Mouse (Mus musculus): ENCODE measurements at regions not wholly inside any gene's neighbourhood (a gene's known extent, or its start where the extent isn't known, plus 50 kb on each side); places are given as distances from the start of the nearest gene placed in this dataset.

DNA sequence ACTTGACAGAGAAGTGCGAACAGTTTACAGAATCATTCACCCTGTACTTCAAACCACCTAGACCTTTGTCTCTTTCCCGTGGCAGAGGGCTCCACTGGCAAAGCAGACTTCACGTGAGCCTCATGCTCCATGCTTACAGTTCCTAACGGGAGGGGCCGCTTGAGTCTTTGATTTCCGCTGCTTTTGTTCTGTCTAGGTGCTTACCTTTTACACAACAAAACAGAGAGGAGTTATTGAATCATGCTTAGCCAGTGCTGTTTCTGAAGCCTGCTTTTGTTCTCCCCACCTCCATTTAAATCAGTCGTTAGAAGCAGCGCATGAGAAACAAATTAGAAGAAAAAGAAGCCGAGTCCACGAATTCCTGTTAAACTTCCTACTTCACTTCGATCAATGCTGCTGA is 61.9 kb upstream of the Ubash3b start:
- Histone ChIP-seq H3K4me3 (replicated peaks) (no peak overlapping the region), H3K36me3 (no peaks in the 10 kb centered on the region), H3K27ac (replicated peaks) (no peak overlapping the region), H3K9ac (no peak overlapping the region), H3K4me2 (replicated peaks) (no peak overlapping the region), H3K27me3 (no peaks in the 10 kb centered on the region), H3K9me3 (replicated peaks) (no peaks in the 10 kb centered on the region), H3K4me1 (peaks cover 4% of the 10 kb centered on the region)
- WGBS, result 45% methylated on average over 11 of the region's 11 CpGs
- ATAC-seq (ENCODE audit: insufficient number of reproducible peaks, low FRiP score, low TSS enrichment, low read depth), result no peak

DNA sequence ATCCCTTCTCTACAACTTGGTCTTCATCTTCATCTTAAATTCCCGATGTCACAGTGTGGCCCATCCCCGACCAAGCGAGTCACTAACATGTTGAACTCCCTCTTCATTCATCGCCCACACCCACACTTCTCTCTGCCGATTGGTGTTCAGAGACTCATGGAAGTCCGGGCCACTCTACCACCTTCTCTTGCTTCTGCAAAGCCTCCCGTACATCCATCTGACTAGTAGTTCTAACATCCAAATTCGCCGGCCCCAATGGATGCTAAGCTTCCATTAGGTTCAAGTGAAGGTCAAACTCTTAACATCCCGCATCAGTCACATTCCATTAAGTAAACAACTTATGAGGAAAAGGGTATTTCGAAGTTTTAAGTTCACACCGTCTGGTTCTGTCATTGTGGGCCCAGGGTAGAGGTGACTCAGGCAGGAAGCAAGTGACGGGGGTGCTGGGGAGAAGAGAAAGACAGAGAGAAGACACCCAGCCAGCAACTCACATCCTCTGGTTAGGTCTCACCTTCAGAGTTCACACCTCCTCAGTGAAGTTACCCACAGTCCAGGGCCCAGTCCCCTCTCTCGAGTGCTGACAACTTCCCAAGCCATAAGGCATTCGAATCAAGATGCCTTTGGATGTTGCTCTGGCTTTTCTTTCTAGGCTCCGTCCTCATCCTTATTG is 61.0 kb upstream of the Ubash3b start:
- Histone ChIP-seq H3K4me2 (replicated peaks) (no peak overlapping the region), H3K36me3 (no peaks in the 10 kb centered on the region), H3K9ac (no peak overlapping the region), H3K27me3 (no peaks in the 10 kb centered on the region), H3K4me3 (replicated peaks) (no peak overlapping the region), H3K9me3 (replicated peaks) (no peaks in the 10 kb centered on the region), H3K4me1 (no peaks in the 10 kb centered on the region), H3K27ac (replicated peaks) (no peak overlapping the region)
- 86% methylated on average over 16 of the region's 16 CpGs for WGBS
- ATAC-seq (ENCODE audit: insufficient number of reproducible peaks, low FRiP score, low TSS enrichment, low read depth), result no peak

DNA sequence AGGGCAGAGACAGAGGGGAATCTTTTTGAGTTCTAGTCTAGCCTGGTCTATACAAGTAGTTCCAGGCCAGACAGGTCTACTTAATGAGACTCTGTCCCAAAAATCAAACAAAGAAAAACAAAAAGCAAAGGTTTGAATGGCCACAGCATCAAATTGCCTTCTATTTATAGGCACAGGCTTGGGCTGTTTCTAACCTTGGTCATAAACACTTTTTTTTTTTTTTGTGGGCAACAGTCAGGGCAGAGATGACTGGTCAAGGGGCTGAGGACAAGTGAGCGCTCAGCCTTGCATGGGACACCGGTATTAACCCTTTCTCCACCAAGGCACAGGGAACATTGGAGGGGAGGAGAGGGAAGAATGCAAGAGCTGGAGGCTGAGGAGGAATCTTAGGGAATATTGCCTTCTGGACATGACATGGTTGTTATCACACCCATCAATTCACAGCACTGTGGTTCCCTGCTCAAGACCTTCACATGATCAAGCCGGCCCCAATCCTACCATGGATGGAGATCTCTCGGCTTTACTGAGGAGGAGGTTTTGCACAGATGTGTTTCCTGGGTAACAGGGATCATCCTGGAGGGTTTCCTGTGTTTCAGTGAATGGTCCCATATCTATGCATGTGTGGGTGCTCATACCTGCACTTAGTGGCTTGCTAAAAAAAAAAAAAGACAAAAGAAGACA is 59.8 kb upstream of the Ubash3b start:
- no peak overlapping the region for H3K27ac ChIP-seq (replicated peaks)
- H3K9me3 ChIP-seq (replicated peaks), result no peaks in the 10 kb centered on the region
- no peak overlapping the region for H3K4me2 ChIP-seq (replicated peaks)
- no peaks in the 10 kb centered on the region for H3K36me3 ChIP-seq
- H3K4me1 ChIP-seq, result no peaks in the 10 kb centered on the region
- H3K27me3 ChIP-seq, result no peaks in the 10 kb centered on the region
- ATAC-seq (ENCODE audit: insufficient number of reproducible peaks, low FRiP score, low TSS enrichment, low read depth), result no peak
- no peak overlapping the region for H3K9ac ChIP-seq
- no peak overlapping the region for H3K4me3 ChIP-seq (replicated peaks)
- 78% methylated on average over 4 of the region's 4 CpGs for WGBS

DNA sequence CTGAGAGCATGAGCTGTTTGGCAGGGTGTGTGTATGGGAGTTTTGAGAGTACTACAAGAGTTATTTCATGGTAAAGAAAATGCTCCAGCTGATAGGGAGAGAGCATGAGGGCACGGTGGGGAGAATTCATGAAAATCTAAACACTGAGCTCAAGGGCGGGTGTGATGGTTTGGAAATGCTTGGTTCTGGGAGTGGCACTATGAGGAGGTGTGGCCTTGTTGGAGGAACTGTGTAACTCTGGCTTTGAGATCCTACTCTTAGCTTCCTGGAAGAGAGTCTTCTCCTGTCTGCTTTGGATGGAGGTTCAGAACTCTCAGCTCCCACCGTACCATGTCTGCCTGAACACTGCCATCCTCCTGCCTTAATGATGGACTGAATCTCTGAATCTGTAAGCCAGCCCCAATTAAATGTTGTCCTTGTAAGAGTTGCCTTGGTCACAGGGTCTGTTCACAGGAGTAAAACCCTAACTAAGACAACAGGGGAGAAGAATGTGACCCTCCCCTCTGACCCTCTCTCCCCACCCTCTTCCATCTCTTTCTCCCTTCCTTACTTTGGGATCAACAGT is 58.7 kb upstream of the Ubash3b start:
- Histone ChIP-seq H3K27ac (replicated peaks) (no peak overlapping the region), H3K27me3 (no peaks in the 10 kb centered on the region), H3K4me1 (no peaks in the 10 kb centered on the region), H3K9ac (no peak overlapping the region), H3K36me3 (no peaks in the 10 kb centered on the region), H3K4me3 (replicated peaks) (no peak overlapping the region), H3K9me3 (replicated peaks) (no peaks in the 10 kb centered on the region), H3K4me2 (replicated peaks) (no peak overlapping the region)
- WGBS, result 78% methylated on average over 3 of the region's 3 CpGs
- ATAC-seq (ENCODE audit: insufficient number of reproducible peaks, low FRiP score, low TSS enrichment, low read depth), result no peak

DNA sequence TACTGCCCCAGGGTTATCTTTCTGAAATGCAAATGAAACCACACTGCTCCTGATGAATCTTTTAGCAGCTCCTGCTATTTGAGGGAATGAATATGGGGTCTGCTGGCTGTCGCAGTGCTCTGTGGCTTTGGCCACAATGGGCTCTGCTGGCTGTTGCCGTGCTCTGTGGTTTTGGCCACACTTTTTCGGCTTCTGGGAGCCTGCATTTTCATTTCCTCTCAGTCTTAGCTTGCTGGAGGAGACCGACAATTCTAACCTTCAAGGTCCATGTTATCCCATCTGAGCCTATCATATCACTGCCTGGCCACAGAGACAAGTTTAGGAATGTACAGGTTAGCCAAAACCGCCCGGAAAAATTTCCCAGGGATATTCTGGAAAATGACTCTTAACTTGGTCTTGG is 57.2 kb upstream of the Ubash3b start:
- Histone ChIP-seq H3K36me3 (no peaks in the 10 kb centered on the region), H3K4me2 (replicated peaks) (no peak overlapping the region), H3K27me3 (no peaks in the 10 kb centered on the region), H3K27ac (replicated peaks) (no peak overlapping the region), H3K9me3 (replicated peaks) (no peaks in the 10 kb centered on the region), H3K4me3 (replicated peaks) (no peak overlapping the region), H3K4me1 (no peaks in the 10 kb centered on the region), H3K9ac (no peak overlapping the region)
- no peak for ATAC-seq (ENCODE audit: insufficient number of reproducible peaks, low FRiP score, low TSS enrichment, low read depth)
- WGBS, result 70% methylated on average over 6 of the region's 6 CpGs

DNA sequence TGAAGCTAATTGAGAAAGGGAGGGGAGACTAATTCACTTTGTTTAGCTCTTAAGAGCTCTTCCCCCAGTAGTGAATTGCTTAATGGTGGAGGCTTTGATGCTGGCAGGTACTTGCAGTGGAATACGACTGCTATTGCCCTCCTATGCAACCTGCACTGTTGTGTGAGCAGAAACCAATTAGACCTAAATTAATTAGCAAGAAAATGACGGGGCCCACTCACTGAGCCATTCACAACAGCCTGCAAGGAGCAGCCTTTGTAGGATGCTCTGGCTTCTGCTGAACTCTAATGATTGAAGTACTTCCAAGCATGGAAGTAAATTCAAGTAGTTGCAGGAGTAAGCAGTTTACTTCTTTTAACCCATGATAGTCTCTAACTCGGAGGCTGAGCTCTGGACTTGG is 54.8 kb upstream of the Ubash3b start:
- no peak overlapping the region for H3K27ac ChIP-seq (replicated peaks)
- no peak overlapping the region for H3K4me2 ChIP-seq (replicated peaks)
- H3K9me3 ChIP-seq (replicated peaks), result no peaks in the 10 kb centered on the region
- H3K36me3 ChIP-seq, result no peaks in the 10 kb centered on the region
- 55% methylated on average over 3 of the region's 3 CpGs for WGBS
- no peak overlapping the region for H3K9ac ChIP-seq
- H3K4me1 ChIP-seq, result peaks cover 21% of the 10 kb centered on the region
- no peak overlapping the region for H3K4me3 ChIP-seq (replicated peaks)
- H3K27me3 ChIP-seq, result no peaks in the 10 kb centered on the region
- no peak for ATAC-seq (ENCODE audit: insufficient number of reproducible peaks, low FRiP score, low TSS enrichment, low read depth)

DNA sequence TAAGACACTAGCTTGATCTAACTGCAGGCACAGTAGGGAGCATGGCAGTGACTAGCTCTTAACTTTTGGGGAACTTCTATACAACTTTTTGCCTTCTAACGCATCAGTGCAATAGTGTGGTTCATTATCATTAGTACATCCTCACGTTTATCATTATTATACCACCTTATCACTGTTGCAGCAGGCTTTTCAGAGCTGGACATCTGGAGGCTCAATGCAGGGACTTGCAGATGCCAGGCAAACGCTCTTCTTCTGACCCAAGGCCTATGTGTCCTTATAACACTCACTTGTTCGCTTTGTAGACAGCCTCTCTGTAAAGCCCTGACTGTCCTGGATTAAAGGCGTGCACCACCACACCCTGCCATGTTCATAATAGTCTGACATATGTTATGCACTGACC is 53.5 kb upstream of the Ubash3b start:
- H3K4me1 ChIP-seq, result peaks cover 21% of the 10 kb centered on the region
- H3K4me2 ChIP-seq (replicated peaks), result no peak overlapping the region
- H3K9me3 ChIP-seq (replicated peaks), result no peaks in the 10 kb centered on the region
- WGBS, result 87% methylated on average over 5 of the region's 5 CpGs
- ATAC-seq (ENCODE audit: insufficient number of reproducible peaks, low FRiP score, low TSS enrichment, low read depth), result no peak
- H3K27ac ChIP-seq (replicated peaks), result no peak overlapping the region
- H3K4me3 ChIP-seq (replicated peaks), result no peak overlapping the region
- H3K9ac ChIP-seq, result no peak overlapping the region
- no peaks in the 10 kb centered on the region for H3K27me3 ChIP-seq
- H3K36me3 ChIP-seq, result no peaks in the 10 kb centered on the region

DNA sequence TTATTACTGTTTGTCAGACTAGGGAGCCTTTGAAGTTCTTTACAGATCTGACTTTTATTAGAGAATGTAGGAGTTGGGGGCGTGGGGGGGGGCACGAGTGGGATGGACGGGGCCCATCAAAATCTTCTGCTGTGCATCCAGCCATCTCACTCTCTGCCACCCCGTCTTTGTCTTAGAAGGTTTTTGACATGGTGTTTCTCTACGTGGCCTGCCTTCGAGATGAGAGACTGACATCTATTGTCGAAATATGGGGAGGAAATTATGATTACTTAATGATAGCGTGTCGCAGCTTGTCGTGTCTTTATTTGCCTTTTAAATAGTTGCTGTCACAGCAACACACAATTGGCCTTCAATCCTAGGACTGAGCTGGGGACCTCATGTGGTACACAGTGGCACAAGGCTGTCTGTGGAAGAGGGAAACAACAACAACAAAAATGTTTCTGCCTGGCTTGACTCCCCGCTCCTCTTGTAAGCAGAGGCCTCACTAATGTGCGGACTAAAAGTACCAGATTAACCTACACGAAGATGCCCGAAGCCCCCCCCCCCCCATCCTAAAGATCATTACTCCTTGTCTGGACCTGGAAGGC is 51.5 kb upstream of the Ubash3b start:
- WGBS, result 18% methylated on average over 14 of the region's 14 CpGs
- peak overlapping the region; percentile 48 for H3K4me2 ChIP-seq (replicated peaks)
- no peaks in the 10 kb centered on the region for H3K27me3 ChIP-seq
- ATAC-seq (ENCODE audit: insufficient number of reproducible peaks, low FRiP score, low TSS enrichment, low read depth), result no peak
- no peak overlapping the region for H3K9ac ChIP-seq
- H3K36me3 ChIP-seq, result no peaks in the 10 kb centered on the region
- H3K27ac ChIP-seq (replicated peaks), result peak overlapping the region; percentile 91
- H3K4me1 ChIP-seq, result peaks cover 21% of the 10 kb centered on the region
- 0 out of 2 replicates have a peak overlapping the region, but pooled peaks have one; percentile 16 for H3K4me3 ChIP-seq (replicated peaks)
- no peaks in the 10 kb centered on the region for H3K9me3 ChIP-seq (replicated peaks)

DNA sequence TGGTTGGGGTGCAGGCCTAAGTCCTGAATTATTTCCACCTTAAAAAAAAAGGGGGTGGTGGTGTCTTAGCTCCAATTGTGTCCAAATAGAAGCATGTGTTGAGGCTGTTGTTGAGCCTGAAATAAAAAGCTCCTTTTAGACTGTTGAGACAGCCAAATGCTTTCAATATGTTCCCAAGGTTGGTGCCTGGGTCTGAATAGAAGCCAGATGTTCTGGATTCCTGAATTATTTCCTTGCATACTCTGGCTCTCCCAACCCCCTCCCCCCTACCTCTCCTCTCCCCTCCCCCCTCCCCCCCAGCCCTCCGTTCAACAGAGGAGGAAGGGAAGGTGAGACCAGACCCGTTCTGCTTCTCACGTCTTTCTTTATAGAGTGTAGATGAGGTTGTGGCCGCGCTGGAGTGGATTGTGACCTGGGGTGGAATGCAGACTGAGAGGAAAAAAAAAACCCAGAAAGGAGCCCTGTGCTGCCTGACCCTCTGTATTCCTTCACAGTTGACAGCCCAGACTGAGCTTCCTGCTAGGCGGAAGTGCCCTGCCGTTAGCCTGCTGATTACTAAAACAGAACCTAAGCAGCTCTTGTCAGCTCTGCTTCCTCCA is 50.9 kb upstream of the Ubash3b start:
- H3K9me3 ChIP-seq (replicated peaks), result no peaks in the 10 kb centered on the region
- under 1% methylated on average over 7 of the region's 7 CpGs for WGBS
- no peak overlapping the region for H3K9ac ChIP-seq
- H3K4me1 ChIP-seq, result peaks cover 21% of the 10 kb centered on the region
- peak overlapping the region; percentile 91 for H3K27ac ChIP-seq (replicated peaks)
- peak overlapping the region; percentile 48 for H3K4me2 ChIP-seq (replicated peaks)
- no peaks in the 10 kb centered on the region for H3K27me3 ChIP-seq
- ATAC-seq (ENCODE audit: insufficient number of reproducible peaks, low FRiP score, low TSS enrichment, low read depth), result peak; percentile 78
- peak overlapping the region; percentile 16; the same call in 1 of the 2 replicates for H3K4me3 ChIP-seq (replicated peaks)
- H3K36me3 ChIP-seq, result no peaks in the 10 kb centered on the region

DNA sequence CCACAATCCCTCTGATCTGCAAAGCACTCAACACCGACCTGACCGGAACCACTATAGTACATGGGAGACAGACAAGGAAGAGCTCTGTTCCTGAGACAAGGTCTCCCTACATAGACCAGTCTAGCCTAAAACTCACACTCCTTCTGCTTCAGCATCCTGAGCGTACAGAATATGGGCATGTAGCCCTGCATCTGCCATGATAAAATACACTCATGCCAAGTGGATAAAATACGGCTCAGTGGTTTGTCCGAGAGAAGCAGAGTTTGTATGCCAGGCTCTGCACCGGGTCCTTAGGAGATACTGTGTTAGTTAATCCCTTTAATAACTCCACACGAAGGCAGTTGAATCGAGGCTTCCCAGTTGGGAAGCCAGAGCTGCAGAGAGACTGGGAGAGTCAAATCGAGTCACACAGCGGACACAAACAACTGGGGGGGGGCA is 50.4 kb upstream of the Ubash3b start:
- Histone ChIP-seq H3K27me3 (no peaks in the 10 kb centered on the region), H3K27ac (replicated peaks) (peak overlapping the region; percentile 91), H3K9me3 (replicated peaks) (no peaks in the 10 kb centered on the region), H3K4me1 (peaks cover 25% of the 10 kb centered on the region), H3K36me3 (no peaks in the 10 kb centered on the region), H3K4me2 (replicated peaks) (peak overlapping the region; percentile 48), H3K9ac (no peak overlapping the region), H3K4me3 (replicated peaks) (no peak overlapping the region)
- 21% methylated on average over 10 of the region's 10 CpGs for WGBS
- ATAC-seq (ENCODE audit: insufficient number of reproducible peaks, low FRiP score, low TSS enrichment, low read depth), result no peak
